Mouse (Mus musculus): ENCODE data around the gene Gab2. TPM values are rescaled to one million over a fixed set of nuclear protein-coding genes. Genes with fewer than 3 reads are reported as not detected.

Gab2 gene
- polyA plus RNA-seq, 1 experiment from 2014 or later = 6.6 TPM

- ATAC-seq (replicated peaks; ENCODE audit: low FRiP score) (no peak), DNase-seq (ENCODE audit: low spot score) (no peak)
- Histone ChIP-seq H3K27ac (ENCODE audit: low read depth, low read length) (no peak overlapping the region), H3K4me3 (ENCODE audit: low read depth, low read length) (no peak overlapping the region), H3K4me2 (no peak overlapping the region), H3K4me1 (replicated peaks; ENCODE audit: control insufficient read depth, insufficient read depth, low read length) (no peaks in the 10 kb centered on the region), H3K36me3 (ENCODE audit: control insufficient read depth, insufficient read depth, low read length) (no peaks in the 10 kb centered on the region), H3K9ac (ENCODE audit: low read depth, low read length) (no peak overlapping the region), H3K9me3 (ENCODE audit: control insufficient read depth, low read length) (no peaks in the 10 kb centered on the region), H3K27me3 (replicated peaks; ENCODE audit: control insufficient read depth, insufficient read depth, low read length) (no peaks in the 10 kb centered on the region)
- WGBS = 79% methylated on average over 5 of the region's 5 CpGs
Measured at GRCm38 (mm10) chr7:97248136-97248535, 166.8 kb downstream of the Gab2 start.

- DNase-seq (ENCODE audit: low spot score) = no peak
- Histone ChIP-seq H3K9me3 (ENCODE audit: control insufficient read depth, low read length) (no peaks in the 10 kb centered on the region), H3K27me3 (replicated peaks; ENCODE audit: control insufficient read depth, insufficient read depth, low read length) (no peaks in the 10 kb centered on the region), H3K4me2 (no peak overlapping the region), H3K27ac (ENCODE audit: low read depth, low read length) (no peak overlapping the region), H3K4me1 (replicated peaks; ENCODE audit: control insufficient read depth, insufficient read depth, low read length) (no peaks in the 10 kb centered on the region), H3K4me3 (ENCODE audit: low read depth, low read length) (no peak overlapping the region), H3K36me3 (ENCODE audit: control insufficient read depth, insufficient read depth, low read length) (no peaks in the 10 kb centered on the region), H3K9ac (ENCODE audit: low read depth, low read length) (no peak overlapping the region)
- no peak for ATAC-seq (replicated peaks; ENCODE audit: low FRiP score)
- WGBS = 35% methylated on average over 2 of the region's 2 CpGs
Measured at GRCm38 (mm10) chr7:97251638-97252037, 170.3 kb downstream of the Gab2 start.

GRCm38 (mm10) chr7:97262541-97262940 is 181.2 kb downstream of the Gab2 start:
- 64% methylated on average over 1 of the region's 1 CpGs for WGBS
- H3K4me1 ChIP-seq (replicated peaks; ENCODE audit: control insufficient read depth, insufficient read depth, low read length) = no peaks in the 10 kb centered on the region
- H3K9me3 ChIP-seq (ENCODE audit: control insufficient read depth, low read length) = no peaks in the 10 kb centered on the region
- no peak overlapping the region for H3K4me3 ChIP-seq (ENCODE audit: low read depth, low read length)
- H3K27ac ChIP-seq (ENCODE audit: low read depth, low read length) = no peak overlapping the region
- ATAC-seq (replicated peaks; ENCODE audit: low FRiP score) (no peak), DNase-seq (ENCODE audit: low spot score) (no peak)
- H3K27me3 ChIP-seq (replicated peaks; ENCODE audit: control insufficient read depth, insufficient read depth, low read length) = no peaks in the 10 kb centered on the region
- H3K9ac ChIP-seq (ENCODE audit: low read depth, low read length) = no peak overlapping the region
- H3K36me3 ChIP-seq (ENCODE audit: control insufficient read depth, insufficient read depth, low read length) = no peaks in the 10 kb centered on the region
- no peak overlapping the region for H3K4me2 ChIP-seq

GRCm38 (mm10) chr7:97270367-97270766 is 189.0 kb downstream of the Gab2 start:
- peak; percentile 88 for ATAC-seq (replicated peaks; ENCODE audit: low FRiP score)
- no peak overlapping the region for H3K9ac ChIP-seq (ENCODE audit: low read depth, low read length)
- no peak overlapping the region for H3K4me2 ChIP-seq
- no peaks in the 10 kb centered on the region for H3K27me3 ChIP-seq (replicated peaks; ENCODE audit: control insufficient read depth, insufficient read depth, low read length)
- H3K4me3 ChIP-seq (ENCODE audit: low read depth, low read length) = no peak overlapping the region
- H3K9me3 ChIP-seq (ENCODE audit: control insufficient read depth, low read length) = no peaks in the 10 kb centered on the region
- 0 out of 2 replicates have a peak, but pooled peaks cover 2% of the 10 kb centered on the region for H3K36me3 ChIP-seq (ENCODE audit: control insufficient read depth, insufficient read depth, low read length)
- peaks cover 14% of the 10 kb centered on the region for H3K4me1 ChIP-seq (replicated peaks; ENCODE audit: control insufficient read depth, insufficient read depth, low read length)
- no peak for DNase-seq (ENCODE audit: low spot score)
- peak overlapping the region; percentile 76 for H3K27ac ChIP-seq (ENCODE audit: low read depth, low read length)

GRCm38 (mm10) chr7:97271068-97271467 is 189.7 kb downstream of the Gab2 start:
- Histone ChIP-seq H3K9ac (ENCODE audit: low read depth, low read length) (no peak overlapping the region), H3K4me3 (ENCODE audit: low read depth, low read length) (no peak overlapping the region), H3K4me1 (replicated peaks; ENCODE audit: control insufficient read depth, insufficient read depth, low read length) (peaks cover 14% of the 10 kb centered on the region), H3K27me3 (replicated peaks; ENCODE audit: control insufficient read depth, insufficient read depth, low read length) (no peaks in the 10 kb centered on the region), H3K9me3 (ENCODE audit: control insufficient read depth, low read length) (no peaks in the 10 kb centered on the region), H3K36me3 (ENCODE audit: control insufficient read depth, insufficient read depth, low read length) (0 out of 2 replicates have a peak, but pooled peaks cover 2% of the 10 kb centered on the region), H3K27ac (ENCODE audit: low read depth, low read length) (peak overlapping the region; percentile 76), H3K4me2 (no peak overlapping the region)
- ATAC-seq (replicated peaks; ENCODE audit: low FRiP score) = no peak
- DNase-seq (ENCODE audit: low spot score) = no peak
- 67% methylated on average over 1 of the region's 1 CpGs for WGBS

- no peak overlapping the region for H3K27ac ChIP-seq (ENCODE audit: low read depth, low read length)
- no peak for DNase-seq (ENCODE audit: low spot score)
- H3K9ac ChIP-seq (ENCODE audit: low read depth, low read length) = no peak overlapping the region
- H3K27me3 ChIP-seq (replicated peaks; ENCODE audit: control insufficient read depth, insufficient read depth, low read length) = no peaks in the 10 kb centered on the region
- H3K4me2 ChIP-seq = no peak overlapping the region
- 49% methylated on average over 2 of the region's 2 CpGs for WGBS
- H3K36me3 ChIP-seq (ENCODE audit: control insufficient read depth, insufficient read depth, low read length) = no peaks in the 10 kb centered on the region
- no peak overlapping the region for H3K4me3 ChIP-seq (ENCODE audit: low read depth, low read length)
- ATAC-seq (replicated peaks; ENCODE audit: low FRiP score) = no peak
- no peaks in the 10 kb centered on the region for H3K4me1 ChIP-seq (replicated peaks; ENCODE audit: control insufficient read depth, insufficient read depth, low read length)
- no peaks in the 10 kb centered on the region for H3K9me3 ChIP-seq (ENCODE audit: control insufficient read depth, low read length)
Measured at GRCm38 (mm10) chr7:97296986-97297385, 215.6 kb downstream of the Gab2 start.

- H3K36me3 ChIP-seq (ENCODE audit: control insufficient read depth, insufficient read depth, low read length) = no peaks in the 10 kb centered on the region
- H3K4me2 ChIP-seq = no peak overlapping the region
- WGBS = 4% methylated on average over 2 of the region's 2 CpGs
Measured at GRCm38 (mm10) chr7:97297466-97297865, 216.1 kb downstream of the Gab2 start.

GRCm38 (mm10) chr7:97298279-97298678 is 216.9 kb downstream of the Gab2 start:
- H3K9me3 ChIP-seq (ENCODE audit: control insufficient read depth, low read length) = no peaks in the 10 kb centered on the region
- H3K36me3 ChIP-seq (ENCODE audit: control insufficient read depth, insufficient read depth, low read length) = no peaks in the 10 kb centered on the region; the same call in 1 of the 2 replicates
- WGBS = 83% methylated on average over 2 of the region's 2 CpGs
- ATAC-seq (replicated peaks; ENCODE audit: low FRiP score) = no peak
- DNase-seq (ENCODE audit: low spot score) = no peak
- no peak overlapping the region for H3K27ac ChIP-seq (ENCODE audit: low read depth, low read length)
- H3K4me1 ChIP-seq (replicated peaks; ENCODE audit: control insufficient read depth, insufficient read depth, low read length) = no peaks in the 10 kb centered on the region
- no peak overlapping the region for H3K9ac ChIP-seq (ENCODE audit: low read depth, low read length)
- H3K27me3 ChIP-seq (replicated peaks; ENCODE audit: control insufficient read depth, insufficient read depth, low read length) = no peaks in the 10 kb centered on the region
- no peak overlapping the region for H3K4me2 ChIP-seq
- H3K4me3 ChIP-seq (ENCODE audit: low read depth, low read length) = no peak overlapping the region

More at GRCm38 (mm10) chr7:97297466-97297865, 216.1 kb downstream of the Gab2 start:
- DNase-seq (ENCODE audit: low spot score) (peak; percentile 40), ATAC-seq (replicated peaks; ENCODE audit: low FRiP score) (no peak)
- Histone ChIP-seq H3K27me3 (replicated peaks; ENCODE audit: control insufficient read depth, insufficient read depth, low read length) (no peaks in the 10 kb centered on the region), H3K4me3 (ENCODE audit: low read depth, low read length) (no peak overlapping the region), H3K4me1 (replicated peaks; ENCODE audit: control insufficient read depth, insufficient read depth, low read length) (no peaks in the 10 kb centered on the region), H3K27ac (ENCODE audit: low read depth, low read length) (no peak overlapping the region), H3K9me3 (ENCODE audit: control insufficient read depth, low read length) (no peaks in the 10 kb centered on the region), H3K9ac (ENCODE audit: low read depth, low read length) (no peak overlapping the region)

GRCm38 (mm10) chr7:97298943-97299342 is 217.6 kb downstream of the Gab2 start:
- Histone ChIP-seq H3K36me3 (ENCODE audit: control insufficient read depth, insufficient read depth, low read length) (peaks cover 3% of the 10 kb centered on the region), H3K4me1 (replicated peaks; ENCODE audit: control insufficient read depth, insufficient read depth, low read length) (no peaks in the 10 kb centered on the region), H3K4me2 (no peak overlapping the region), H3K27ac (ENCODE audit: low read depth, low read length) (no peak overlapping the region), H3K9ac (ENCODE audit: low read depth, low read length) (no peak overlapping the region), H3K9me3 (ENCODE audit: control insufficient read depth, low read length) (no peaks in the 10 kb centered on the region), H3K4me3 (ENCODE audit: low read depth, low read length) (no peak overlapping the region), H3K27me3 (replicated peaks; ENCODE audit: control insufficient read depth, insufficient read depth, low read length) (no peaks in the 10 kb centered on the region)
- WGBS = 77% methylated on average over 6 of the region's 6 CpGs
- ATAC-seq (replicated peaks; ENCODE audit: low FRiP score) (no peak), DNase-seq (ENCODE audit: low spot score) (no peak)

All from liver, embryonic 11.5 days (tissue).